Mouse (Mus musculus): Measurements from ENCODE around the gene Urad.

Gene Urad

GRCm38 (mm10) chr5:147305166-147305565 is 17.1 kb downstream of the Urad start:
- in situ Hi-C loops (cut with MboI; ENCODE audit: low pct_unique_long_range_greater_than_20kb in 1 of 2, low sequenced_read_pairs in 2 of 2, unreplicated experiment in 1 of 2) = loop anchor here (10.0 to 25.0 kb wide), 2 partner anchors 110 to 618 kb away; no protein-coding TSS in a partner anchor

- in situ Hi-C loops (cut with MboI; ENCODE audit: low pct_unique_long_range_greater_than_20kb in 1 of 2, low sequenced_read_pairs in 2 of 2, unreplicated experiment in 1 of 2) = loop anchor here (10.0 to 25.0 kb wide), 2 partner anchors 110 to 617 kb away; no protein-coding TSS in a partner anchor
These were observed 17.7 kb downstream of the Urad start for GRCm38 (mm10) chr5:147304276-147305155.

- in situ Hi-C loops (cut with MboI; ENCODE audit: low pct_unique_long_range_greater_than_20kb in 1 of 2, low sequenced_read_pairs in 2 of 2, unreplicated experiment in 1 of 2) = loop anchor here (10.0 to 25.0 kb wide), 2 partner anchors 108 to 616 kb away; no protein-coding TSS in a partner anchor
These were observed 19.4 kb downstream of the Urad start for GRCm38 (mm10) chr5:147302746-147303400.

DNA sequence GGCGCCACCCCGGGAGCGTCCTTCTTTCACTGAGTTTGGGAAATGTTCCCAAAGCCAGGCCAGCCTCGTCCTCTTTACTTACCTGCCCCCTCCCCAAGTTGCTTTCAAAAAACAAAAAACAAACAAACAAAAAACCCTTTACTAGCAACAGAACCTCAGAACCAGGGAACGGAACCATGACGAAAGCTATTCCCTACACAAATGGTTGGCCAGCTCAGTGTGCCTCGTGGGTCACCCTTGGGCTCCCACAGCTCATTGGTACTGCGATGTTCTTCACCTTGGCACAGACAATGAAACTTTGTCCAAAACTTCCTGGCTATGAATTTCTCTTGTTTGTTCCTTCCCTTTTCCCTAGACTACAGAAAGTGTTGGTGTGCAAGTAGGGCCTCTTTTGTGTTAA is 20.1 kb downstream of the Urad start:
- in situ Hi-C loops (cut with MboI; ENCODE audit: low pct_unique_long_range_greater_than_20kb in 1 of 2, low sequenced_read_pairs in 2 of 2, unreplicated experiment in 1 of 2) = loop anchor here (10.0 to 25.0 kb wide), 2 partner anchors 107 to 615 kb away; no protein-coding TSS in a partner anchor

- in situ Hi-C loops (cut with MboI; ENCODE audit: low pct_unique_long_range_greater_than_20kb in 1 of 2, low sequenced_read_pairs in 2 of 2, unreplicated experiment in 1 of 2) = loop anchor here (10.0 to 25.0 kb wide), 2 partner anchors 107 to 614 kb away; no protein-coding TSS in a partner anchor
These were observed 20.5 kb downstream of the Urad start for GRCm38 (mm10) chr5:147301781-147302070.

GRCm38 (mm10) chr5:147300917-147301780 is 21.1 kb downstream of the Urad start:
- in situ Hi-C loops (cut with MboI; ENCODE audit: low pct_unique_long_range_greater_than_20kb in 1 of 2, low sequenced_read_pairs in 2 of 2, unreplicated experiment in 1 of 2) = loop anchor here (10.0 to 25.0 kb wide), 2 partner anchors 106 to 614 kb away; no protein-coding TSS in a partner anchor

GRCm38 (mm10) chr5:147300001-147300363 is 22.3 kb downstream of the Urad start:
- in situ Hi-C loops (cut with MboI; ENCODE audit: low pct_unique_long_range_greater_than_20kb in 1 of 2, low sequenced_read_pairs in 2 of 2, unreplicated experiment in 1 of 2) = loop anchor here (10.0 to 25.0 kb wide), 2 partner anchors 105 to 613 kb away; no protein-coding TSS in a partner anchor

GRCm38 (mm10) chr5:147299255-147300000 is 22.8 kb downstream of the Urad start:
- in situ Hi-C loops (cut with MboI; ENCODE audit: low pct_unique_long_range_greater_than_20kb in 1 of 2, low sequenced_read_pairs in 2 of 2, unreplicated experiment in 1 of 2) = loop anchor here in 1 of 2 experiments (25.0 kb wide), 1 partner anchor 612 kb away; no protein-coding TSS in a partner anchor

- in situ Hi-C loops (cut with MboI; ENCODE audit: low pct_unique_long_range_greater_than_20kb in 1 of 2, low sequenced_read_pairs in 2 of 2, unreplicated experiment in 1 of 2) = loop anchor here in 1 of 2 experiments (25.0 kb wide), 1 partner anchor 610 kb away; no protein-coding TSS in a partner anchor
These were observed 25.0 kb downstream of the Urad start for GRCm38 (mm10) chr5:147297249-147297648.

- in situ Hi-C loops (cut with MboI; ENCODE audit: low pct_unique_long_range_greater_than_20kb in 1 of 2, low sequenced_read_pairs in 2 of 2, unreplicated experiment in 1 of 2) = loop anchor here in 1 of 2 experiments (25.0 kb wide), 1 partner anchor 607 kb away; no protein-coding TSS in a partner anchor
These were observed 28.1 kb downstream of the Urad start for GRCm38 (mm10) chr5:147294121-147294520.

DNA sequence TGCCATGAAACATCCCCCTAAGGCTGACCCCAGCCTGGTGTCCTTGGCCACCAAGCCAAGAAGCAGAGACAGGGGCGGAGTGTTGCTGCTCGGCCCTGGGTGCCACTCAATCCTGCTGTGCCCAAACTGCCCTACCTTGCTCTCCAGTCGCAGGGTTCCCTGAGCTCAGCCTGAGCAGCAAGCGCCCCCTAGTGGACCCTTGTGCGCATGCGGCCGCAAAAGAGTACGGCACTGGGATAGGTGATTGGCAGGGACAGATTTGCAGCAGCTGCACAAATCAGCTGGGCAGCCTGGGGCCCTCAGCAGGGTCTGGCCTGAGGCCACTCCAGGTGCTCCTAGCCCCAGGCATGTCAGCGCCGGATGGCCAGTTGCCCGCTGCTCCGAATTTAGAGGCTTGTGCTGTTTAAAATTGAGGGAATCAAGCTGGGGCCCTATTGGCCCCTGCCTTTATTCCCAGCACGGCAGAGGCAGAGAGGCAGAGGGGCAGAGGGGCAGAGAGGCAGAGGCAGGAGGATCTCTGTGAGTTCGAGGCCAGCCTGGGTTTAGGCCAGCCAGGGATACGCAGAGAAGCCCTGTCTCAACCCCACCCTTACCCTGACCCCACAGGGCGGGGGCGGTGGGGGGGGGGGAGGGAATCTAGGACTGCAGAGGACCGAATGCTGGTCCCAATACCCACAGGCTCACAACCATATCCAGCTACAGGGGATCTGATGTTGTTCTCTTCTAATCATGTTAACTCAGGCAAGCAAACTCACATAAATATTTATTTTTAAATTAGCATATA is 28.9 kb downstream of the Urad start:
- in situ Hi-C loops (cut with MboI; ENCODE audit: low pct_unique_long_range_greater_than_20kb in 1 of 2, low sequenced_read_pairs in 2 of 2, unreplicated experiment in 1 of 2) = loop anchor here in 1 of 2 experiments (25.0 kb wide), 1 partner anchor 606 kb away; no protein-coding TSS in a partner anchor

- in situ Hi-C loops (cut with MboI; ENCODE audit: low pct_unique_long_range_greater_than_20kb in 1 of 2, low sequenced_read_pairs in 2 of 2, unreplicated experiment in 1 of 2) = loop anchor here in 1 of 2 experiments (25.0 kb wide), 1 partner anchor 605 kb away; no protein-coding TSS in a partner anchor
These were observed 29.6 kb downstream of the Urad start for GRCm38 (mm10) chr5:147292506-147293120.

DNA sequence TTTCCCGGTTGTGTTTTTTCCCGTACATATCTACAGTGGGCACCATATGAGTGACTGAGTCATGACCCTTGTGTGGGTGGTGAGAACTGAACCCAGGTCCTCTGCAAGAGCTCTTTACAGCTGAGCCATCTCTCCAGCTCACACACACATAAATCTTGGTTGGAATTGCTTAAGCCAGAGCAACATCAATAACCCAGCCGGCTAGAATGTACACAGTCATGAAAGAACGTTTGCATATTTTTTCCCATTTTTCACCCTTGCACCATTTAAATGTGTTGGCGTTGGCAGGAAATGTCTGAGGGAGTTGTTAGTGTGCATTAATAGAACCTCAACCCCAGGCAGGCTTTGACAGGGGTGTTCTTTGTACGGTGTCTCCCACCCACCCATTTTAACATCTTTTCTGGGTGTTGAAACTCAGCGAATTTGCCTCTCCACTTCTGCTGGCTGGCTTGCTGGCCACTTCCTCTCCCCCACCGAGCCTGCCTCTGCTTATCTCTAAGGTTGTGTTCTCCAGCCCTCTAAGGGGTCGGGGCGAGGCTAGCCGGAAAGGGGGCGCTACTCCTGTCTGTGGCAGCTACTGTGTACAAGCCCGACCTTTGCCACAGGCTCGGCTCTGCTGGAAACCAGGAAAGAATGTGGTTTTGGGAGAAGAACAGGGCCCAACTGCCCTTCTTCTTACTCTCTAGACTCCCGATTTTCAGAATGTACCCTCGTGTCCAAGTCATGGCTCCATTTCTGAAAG is 30.3 kb downstream of the Urad start:
- in situ Hi-C loops (cut with MboI; ENCODE audit: low pct_unique_long_range_greater_than_20kb in 1 of 2, low sequenced_read_pairs in 2 of 2, unreplicated experiment in 1 of 2) = loop anchor here in 1 of 2 experiments (25.0 kb wide), 1 partner anchor 605 kb away; no protein-coding TSS in a partner anchor

DNA sequence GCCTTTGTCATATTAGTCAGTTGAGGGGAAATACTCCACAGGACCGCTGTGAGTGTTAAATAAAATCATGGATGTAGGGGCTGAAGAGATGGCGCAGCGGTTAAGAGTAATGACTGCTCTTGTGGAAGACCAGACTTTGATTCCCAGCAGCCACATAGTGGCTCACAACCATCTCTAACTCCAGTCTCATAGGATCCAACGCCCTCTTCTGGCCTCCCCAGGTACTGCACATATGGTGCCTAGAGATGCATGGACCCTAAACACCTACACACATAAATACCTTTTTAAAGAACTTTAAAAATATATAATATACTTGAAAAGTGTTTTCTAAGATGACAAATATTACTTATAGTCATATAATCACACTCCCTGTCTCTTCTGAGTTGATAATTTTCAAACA is 37.9 kb downstream of the Urad start:
- in situ Hi-C loops (cut with MboI; ENCODE audit: low pct_unique_long_range_greater_than_20kb in 1 of 2, low sequenced_read_pairs in 2 of 2, unreplicated experiment in 1 of 2) = loop anchor here in 1 of 2 experiments (25.0 kb wide), 1 partner anchor 597 kb away; no protein-coding TSS in a partner anchor

DNA sequence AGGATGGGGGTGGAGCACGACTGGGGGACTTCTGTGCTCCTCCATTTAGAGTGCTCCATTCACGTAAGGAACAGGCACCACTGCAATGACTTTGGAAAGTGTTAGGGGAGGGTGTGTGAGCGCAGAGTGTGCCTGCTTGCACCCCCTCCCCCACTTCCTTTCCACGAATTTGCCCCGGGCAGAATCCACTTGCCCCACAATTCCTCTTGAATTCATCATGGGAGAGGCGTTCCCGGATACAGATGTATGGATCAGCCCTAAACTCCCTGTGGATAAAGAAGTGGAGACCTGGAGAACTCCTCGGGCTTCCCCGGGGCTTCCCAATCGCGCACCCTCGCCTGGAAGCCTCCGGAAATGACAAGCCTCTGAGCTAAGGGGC is 44.7 kb downstream of the Urad start:
- in situ Hi-C loops (cut with MboI; ENCODE audit: low pct_unique_long_range_greater_than_20kb in 1 of 2, low sequenced_read_pairs in 2 of 2, unreplicated experiment in 1 of 2) = loop anchor here (5.0 to 25.0 kb wide), 2 partner anchors 45 to 590 kb away; no protein-coding TSS in a partner anchor

Data from mouse embryonic stem cell (cell line).